In the genomic region with DNA sequence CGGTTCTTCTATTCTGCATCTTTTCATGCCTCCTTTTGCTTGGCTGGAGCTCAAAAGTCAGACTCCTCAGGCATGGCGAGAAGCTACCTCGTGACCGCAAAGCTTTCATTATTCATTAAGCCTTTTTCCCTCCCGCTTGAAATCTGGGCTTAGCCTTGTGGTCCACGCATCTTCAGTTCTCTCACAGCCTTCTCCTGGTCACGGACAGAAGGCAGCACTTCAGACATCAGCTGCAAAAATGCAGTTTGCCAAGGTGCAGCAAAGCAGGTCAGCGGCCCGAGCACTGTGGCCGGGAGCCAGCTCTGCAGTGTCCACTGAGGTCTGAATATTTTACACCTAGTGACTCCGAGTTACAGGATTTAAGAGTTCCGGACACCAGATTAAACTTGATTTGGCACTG, we compare ENCODE assay signal across 16 mouse cellular contexts. TPM values are rescaled to one million over a fixed set of nuclear protein-coding genes. Genes with fewer than 3 reads are reported as not detected.
DNase-seq lines count a peak whose midpoint lies in the region; ATAC-seq and TF ChIP-seq lines count a peak whose summit lies in the region.
"Had no signal": no experiment of that assay in that cellular context is flagged by ENCODE, and none has a peak within 500 bp of the region (broad histone marks: within the 10 kb centered on the region; RNA-seq: fewer than 3 reads in every experiment).

No protein-coding gene starts in this region.

- H3K27ac ChIP-seq in hindbrain, embryonic 12.5 days, result peak overlapping the region; percentile 23; the same call in 1 of the 2 replicates
- H3K27ac ChIP-seq in hindbrain, embryonic 11.5 days (ENCODE audit: low read depth, low read length), result no peak overlapping the region
- 0 out of 2 replicates have a peak overlapping the region, but pooled peaks have one; percentile 38 for H3K27ac ChIP-seq in hindbrain, embryonic 14.5 days
- H3K27ac ChIP-seq in kidney, postnatal 0 days, result no peak overlapping the region
- 0 out of 2 replicates have a peak overlapping the region, but pooled peaks have one; percentile 28 for H3K27ac ChIP-seq in neural tube, embryonic 14.5 days (ENCODE audit: low read depth, low read length)
- no peak overlapping the region for H3K27ac ChIP-seq in liver, embryonic 11.5 days (ENCODE audit: low read depth, low read length)
- H3K27ac ChIP-seq: forebrain, embryonic 13.5 days; heart, embryonic 15.5 days; liver, embryonic 13.5 days had no signal

- no peaks in the 10 kb centered on the region for H3K36me3 ChIP-seq in hindbrain, embryonic 12.5 days
- no peaks in the 10 kb centered on the region for H3K36me3 ChIP-seq in hindbrain, embryonic 11.5 days (ENCODE audit: control insufficient read depth, insufficient read depth, low read length)
- H3K36me3 ChIP-seq in hindbrain, embryonic 14.5 days (replicated peaks; ENCODE audit: control insufficient read depth, insufficient read depth), result no peaks in the 10 kb centered on the region; the same call in 1 of the 2 replicates
- H3K36me3 ChIP-seq in kidney, postnatal 0 days (ENCODE audit: insufficient read depth, low read length), result no peaks in the 10 kb centered on the region
- no peaks in the 10 kb centered on the region for H3K36me3 ChIP-seq in neural tube, embryonic 14.5 days (ENCODE audit: control insufficient read depth, insufficient read depth, low read length)
- H3K36me3 ChIP-seq in liver, embryonic 11.5 days (ENCODE audit: control insufficient read depth, insufficient read depth, low read length), result no peaks in the 10 kb centered on the region
- H3K36me3 ChIP-seq: heart, embryonic 15.5 days; liver, embryonic 13.5 days had no signal

- no peak for TF ChIP-seq CTCF in kidney, postnatal 0 days (IDR thresholded peaks at IDR 0.05; ENCODE audit: low read depth)

- H3K4me2 ChIP-seq in hindbrain, embryonic 12.5 days (replicated peaks), result no peak overlapping the region
- no peak overlapping the region for H3K4me2 ChIP-seq in hindbrain, embryonic 11.5 days (replicated peaks; ENCODE audit: low read depth, low read length)
- no peak overlapping the region for H3K4me2 ChIP-seq in hindbrain, embryonic 14.5 days (replicated peaks)
- H3K4me2 ChIP-seq in kidney, postnatal 0 days (ENCODE audit: low read length), result peak overlapping the region; percentile 30
- no peak overlapping the region for H3K4me2 ChIP-seq in neural tube, embryonic 14.5 days (ENCODE audit: low read depth, low read length)
- H3K4me2 ChIP-seq in liver, embryonic 11.5 days, result no peak overlapping the region
- H3K4me2 ChIP-seq: forebrain, embryonic 13.5 days; heart, embryonic 15.5 days; liver, embryonic 13.5 days had no signal

- H3K9ac ChIP-seq in hindbrain, embryonic 12.5 days, result no peak overlapping the region
- no peak overlapping the region for H3K9ac ChIP-seq in hindbrain, embryonic 11.5 days (ENCODE audit: low read depth, low read length)
- no peak overlapping the region for H3K9ac ChIP-seq in hindbrain, embryonic 14.5 days
- H3K9ac ChIP-seq in kidney, postnatal 0 days (ENCODE audit: low read depth, low read length), result no peak overlapping the region
- H3K9ac ChIP-seq in neural tube, embryonic 14.5 days (replicated peaks; ENCODE audit: low read depth, low read length), result no peak overlapping the region
- H3K9ac ChIP-seq in liver, embryonic 11.5 days (ENCODE audit: low read depth, low read length), result no peak overlapping the region
- H3K9ac ChIP-seq: forebrain, embryonic 13.5 days; heart, embryonic 15.5 days; liver, embryonic 13.5 days had no signal

- H3K4me3 ChIP-seq in hindbrain, embryonic 12.5 days, result no peak overlapping the region
- H3K4me3 ChIP-seq in hindbrain, embryonic 11.5 days (ENCODE audit: low read depth, low read length), result no peak overlapping the region
- no peak overlapping the region for H3K4me3 ChIP-seq in hindbrain, embryonic 14.5 days (replicated peaks; ENCODE audit: low read length)
- no peak overlapping the region for H3K4me3 ChIP-seq in kidney, postnatal 0 days (replicated peaks; ENCODE audit: low read depth, low read length)
- no peak overlapping the region for H3K4me3 ChIP-seq in neural tube, embryonic 14.5 days (ENCODE audit: low read depth, low read length)
- H3K4me3 ChIP-seq in liver, embryonic 11.5 days (ENCODE audit: low read depth, low read length), result no peak overlapping the region
- H3K4me3 ChIP-seq: forebrain, embryonic 13.5 days; heart, embryonic 15.5 days; liver, embryonic 13.5 days had no signal

- no peaks in the 10 kb centered on the region for H3K9me3 ChIP-seq in hindbrain, embryonic 12.5 days (replicated peaks)
- H3K9me3 ChIP-seq in hindbrain, embryonic 11.5 days (ENCODE audit: control insufficient read depth, low read length), result no peaks in the 10 kb centered on the region
- H3K9me3 ChIP-seq in hindbrain, embryonic 14.5 days (ENCODE audit: control insufficient read depth, low read length), result no peaks in the 10 kb centered on the region
- no peaks in the 10 kb centered on the region for H3K9me3 ChIP-seq in kidney, postnatal 0 days (replicated peaks; ENCODE audit: low read length)
- H3K9me3 ChIP-seq in neural tube, embryonic 14.5 days (ENCODE audit: control insufficient read depth, low read length), result no peaks in the 10 kb centered on the region
- no peaks in the 10 kb centered on the region for H3K9me3 ChIP-seq in liver, embryonic 11.5 days (ENCODE audit: control insufficient read depth, low read length)
- H3K9me3 ChIP-seq: forebrain, embryonic 13.5 days; heart, embryonic 15.5 days; liver, embryonic 13.5 days had no signal

- H3K27me3 ChIP-seq in hindbrain, embryonic 12.5 days, result no peaks in the 10 kb centered on the region
- no peaks in the 10 kb centered on the region for H3K27me3 ChIP-seq in hindbrain, embryonic 11.5 days (ENCODE audit: control insufficient read depth, insufficient read depth, low read length)
- no peaks in the 10 kb centered on the region for H3K27me3 ChIP-seq in hindbrain, embryonic 14.5 days (ENCODE audit: control insufficient read depth, insufficient read depth, low read length)
- H3K27me3 ChIP-seq in kidney, postnatal 0 days (ENCODE audit: insufficient read depth, low read length), result no peaks in the 10 kb centered on the region
- no peaks in the 10 kb centered on the region for H3K27me3 ChIP-seq in neural tube, embryonic 14.5 days (ENCODE audit: control insufficient read depth, insufficient read depth, low read length)
- no peaks in the 10 kb centered on the region for H3K27me3 ChIP-seq in liver, embryonic 11.5 days (replicated peaks; ENCODE audit: control insufficient read depth, insufficient read depth, low read length)
- H3K27me3 ChIP-seq: forebrain, embryonic 13.5 days; liver, embryonic 13.5 days had no signal

- peaks cover 63% of the 10 kb centered on the region for H3K4me1 ChIP-seq in hindbrain, embryonic 12.5 days
- H3K4me1 ChIP-seq in hindbrain, embryonic 11.5 days (replicated peaks; ENCODE audit: control insufficient read depth, insufficient read depth, low read length), result peaks cover 16% of the 10 kb centered on the region
- peaks cover 63% of the 10 kb centered on the region for H3K4me1 ChIP-seq in hindbrain, embryonic 14.5 days (replicated peaks; ENCODE audit: control insufficient read depth, insufficient read depth, low read length)
- H3K4me1 ChIP-seq in kidney, postnatal 0 days (replicated peaks; ENCODE audit: insufficient read depth, low read length), result no peaks in the 10 kb centered on the region
- peaks cover 32% of the 10 kb centered on the region for H3K4me1 ChIP-seq in neural tube, embryonic 14.5 days (ENCODE audit: control insufficient read depth, insufficient read depth, low read length)
- no peaks in the 10 kb centered on the region for H3K4me1 ChIP-seq in liver, embryonic 11.5 days (replicated peaks; ENCODE audit: control insufficient read depth, insufficient read depth, low read length)
- H3K4me1 ChIP-seq: liver, embryonic 13.5 days had no signal

- ATAC-seq in hindbrain, embryonic 12.5 days (ENCODE audit: low FRiP score), result no peak
- ATAC-seq in hindbrain, embryonic 11.5 days (ENCODE audit: low FRiP score), result no peak
- ATAC-seq in hindbrain, embryonic 14.5 days (ENCODE audit: low FRiP score), result no peak
- ATAC-seq in kidney, postnatal 0 days (replicated peaks; ENCODE audit: low FRiP score, low read depth), result peak; percentile 48; the same call in 1 of the 2 replicates
- no peak for ATAC-seq in neural tube, embryonic 14.5 days (ENCODE audit: low read depth)
- no peak for ATAC-seq in liver, embryonic 11.5 days (replicated peaks; ENCODE audit: low FRiP score)
- ATAC-seq: forebrain, embryonic 13.5 days; intestine, postnatal 0 days had no signal

- 56% methylated on average over 12 of the region's 12 CpGs for WGBS in hindbrain, embryonic 12.5 days
- WGBS in hindbrain, embryonic 11.5 days, result 71% methylated on average over 12 of the region's 12 CpGs
- WGBS in hindbrain, embryonic 14.5 days, result 40% methylated on average over 12 of the region's 12 CpGs
- 43% methylated on average over 12 of the region's 12 CpGs for WGBS in kidney, postnatal 0 days
- 53% methylated on average over 12 of the region's 12 CpGs for WGBS in neural tube, embryonic 14.5 days
- 88% methylated on average over 12 of the region's 12 CpGs for WGBS in liver, embryonic 11.5 days

- no peak for DNase-seq in hindbrain, embryonic 11.5 days (ENCODE audit: low spot score)
- DNase-seq in hindbrain, embryonic 14.5 days (ENCODE audit: low spot score), result no peak
- no peak for DNase-seq in kidney, postnatal 0 days (ENCODE audit: low spot score)
- DNase-seq in frontal cortex, postnatal 14 days (ENCODE audit: low spot score in 2 of 2), result no peak
- DNase-seq in liver, embryonic 11.5 days (ENCODE audit: low spot score), result no peak
- no peak for DNase-seq in adrenal gland, postnatal 4 days (ENCODE audit: low spot score in 2 of 2)
- DNase-seq: gastrocnemius, postnatal 36 days; liver, embryonic 13.5 days; lung, postnatal 14 days had no signal

RNA-seq across cellular contexts. Expression of gene Cacng4, which starts 27.4 kb away (rescaled TPM):
- 35.8 and 37.4 TPM in 2 replicates for polyA plus RNA-seq in hindbrain, embryonic 12.5 days (2016; fragmentation: Nextera tagmentation; extraction: Ambion mirVana)
- 28.6 and 30.7 TPM in 2 replicates for polyA plus RNA-seq in hindbrain, embryonic 11.5 days (2014; fragmentation: Nextera tagmentation; extraction: Ambion mirVana)
- polyA plus RNA-seq in hindbrain, embryonic 14.5 days (2014; fragmentation: Nextera tagmentation; extraction: Ambion mirVana), result 58.2 and 63.1 TPM in 2 replicates
- polyA plus RNA-seq in kidney, postnatal 0 days (2015; fragmentation: Nextera tagmentation; extraction: Ambion mirVana), result 0.74 and 1.3 TPM in 2 replicates
- 62.2 and 67.5 TPM in 2 replicates for polyA plus RNA-seq in neural tube, embryonic 14.5 days (2014; fragmentation: Nextera tagmentation; extraction: Ambion mirVana)
- polyA plus RNA-seq in liver, embryonic 11.5 days (2014; fragmentation: Nextera tagmentation; extraction: Ambion mirVana), result 0.97 and 1.3 TPM in 2 replicates
- total RNA-seq in adrenal gland, postnatal 4 days (2021), result 10 to 100 TPM in 1 of 2 experiments, 1 to 10 TPM in 1; 8.9 to 12.1 TPM
- total RNA-seq: MEL had no signal

RNA-seq across cellular contexts. Expression of gene Cacng1, which starts 50.6 kb away (rescaled TPM):
- polyA plus RNA-seq in hindbrain, embryonic 12.5 days (2016; fragmentation: Nextera tagmentation; extraction: Ambion mirVana), result 0.50 and 1.9 TPM in 2 replicates
- polyA plus RNA-seq in hindbrain, embryonic 11.5 days (2014; fragmentation: Nextera tagmentation; extraction: Ambion mirVana), result 0.36 and 0.43 TPM in 2 replicates
- 0.17 and 0.52 TPM in 2 replicates for polyA plus RNA-seq in hindbrain, embryonic 14.5 days (2014; fragmentation: Nextera tagmentation; extraction: Ambion mirVana)
- 0.26 and 0.59 TPM in 2 replicates for polyA plus RNA-seq in kidney, postnatal 0 days (2015; fragmentation: Nextera tagmentation; extraction: Ambion mirVana)
- 1.1 TPM in 1 of 2 replicates, not detected in the other for polyA plus RNA-seq in neural tube, embryonic 14.5 days (2014; fragmentation: Nextera tagmentation; extraction: Ambion mirVana)
- not detected in 2 replicates for polyA plus RNA-seq in liver, embryonic 11.5 days (2014; fragmentation: Nextera tagmentation; extraction: Ambion mirVana)
- total RNA-seq in adrenal gland, postnatal 4 days (2021), result 10 to 100 TPM in 1 of 2 experiments, 1 to 10 TPM in 1; 2.4 to 11.1 TPM
- total RNA-seq: MEL had no signal
- polyA plus RNA-seq: embryonic facial prominence, embryonic 11.5 days; forebrain, embryonic 13.5 days had no signal

Comparison
In these comparisons a context has a peak if more than half of its experiments do, and no peak if none do; other contexts are left out.
1. H3K27ac ChIP-seq: peak in hindbrain, embryonic 12.5 days (single experiment), hindbrain, embryonic 14.5 days (single experiment) and neural tube, embryonic 14.5 days (single experiment); none in hindbrain, embryonic 11.5 days (single experiment), kidney, postnatal 0 days (single experiment) and liver, embryonic 11.5 days (single experiment).
2. RNA of gene Cacng4, which starts 27.4 kb away (polyA plus RNA-seq): 62.2 to 67.5 TPM in neural tube, embryonic 14.5 days, 58.2 to 63.1 TPM in hindbrain, embryonic 14.5 days, 35.8 to 37.4 TPM in hindbrain, embryonic 12.5 days and 28.6 to 30.7 TPM in hindbrain, embryonic 11.5 days; 0.74 to 1.3 TPM in kidney, postnatal 0 days and 0.97 to 1.3 TPM in liver, embryonic 11.5 days; every median in the first group is over 10 times any median in the second.